Mouse (Mus musculus) heart, postnatal 14 days (tissue): Measurements from ENCODE around the gene Rtn3. TPM values are rescaled to one million over a fixed set of nuclear protein-coding genes. Genes with fewer than 3 reads are reported as not detected.

Source experiments
- DNase-seq, 2 experiments: peaks; one replicate each; pipeline ENCODE4 v3.0.0; 2021 to 2022
- intact Hi-C: fragments of 180-260 bp; cut with DNase I; formaldehyde crosslinking; loops from one replicate; pipeline ENCODE4 v1.15.1; 2025
- total RNA-seq, 2 experiments: library from RNA; stranded (reverse); gene quantifications; 2 replicates each; pipeline ENCODE4 v1.2.3; 2021

The Rtn3 gene
- total RNA-seq, 2 experiments from 2014 or later = 79.2 to 87.9 TPM

DNA sequence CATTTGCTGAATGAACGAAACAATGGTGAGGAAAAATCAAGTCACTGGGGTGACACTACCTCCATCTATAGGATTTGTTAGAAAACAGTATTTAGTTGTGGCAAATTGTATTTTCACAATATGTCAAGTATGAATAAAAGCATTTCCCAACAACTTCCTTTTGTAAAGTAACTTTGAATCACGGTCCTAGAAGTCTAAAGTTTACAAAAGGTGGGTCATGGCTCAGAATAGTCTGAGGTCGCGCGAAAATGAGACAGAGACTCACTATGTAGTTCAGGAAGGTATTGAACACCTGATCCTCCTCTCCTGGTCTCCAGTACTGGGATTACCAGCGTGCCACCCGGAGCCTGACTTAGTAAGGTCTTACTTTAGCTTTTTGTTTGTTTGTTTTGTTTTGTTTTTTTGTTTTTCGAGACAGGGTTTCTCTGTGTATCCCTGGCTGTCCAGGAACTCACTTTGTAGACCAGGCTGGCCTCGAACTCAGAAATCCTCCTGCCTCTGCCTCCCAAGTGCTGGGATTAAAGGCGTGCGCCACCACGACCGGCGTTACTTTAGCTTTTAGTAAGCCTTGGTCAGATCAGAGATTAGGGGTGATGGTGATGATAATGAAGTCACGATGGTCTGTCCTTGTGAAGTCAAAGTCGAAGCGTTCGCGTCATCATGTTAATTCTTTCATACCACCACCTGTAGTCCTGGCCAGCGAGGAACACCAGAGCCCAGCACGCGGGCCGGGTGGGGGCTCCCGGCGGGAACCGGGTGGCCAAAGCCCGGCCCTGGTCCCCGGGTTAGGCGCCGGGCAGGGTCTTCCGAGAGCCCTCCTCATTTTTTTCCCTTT is 10.5 kb upstream of the Rtn3 start, which contains the start of gene Atl3:
TSS of gene Atl3 (plus strand) at position 689 of the 835 bp plus-strand sequence.
- intact Hi-C loops = no loop called here

GRCm38 (mm10) chr19:7492682-7493081 is 9.6 kb upstream of the Rtn3 start:
- intact Hi-C loops = no loop called here
- DNase-seq = no peak

More for the DNA sequence above, 10.5 kb upstream of the Rtn3 start, which contains the start of gene Atl3:
- DNase-seq = no peak

- intact Hi-C loops = no loop called here
- DNase-seq = no peak
Measured at GRCm38 (mm10) chr19:7491960-7492359, 8.9 kb upstream of the Rtn3 start.

GRCm38 (mm10) chr19:7487680-7488079 is 4.6 kb upstream of the Rtn3 start:
- no peak for DNase-seq
- intact Hi-C loops = no loop called here

DNA sequence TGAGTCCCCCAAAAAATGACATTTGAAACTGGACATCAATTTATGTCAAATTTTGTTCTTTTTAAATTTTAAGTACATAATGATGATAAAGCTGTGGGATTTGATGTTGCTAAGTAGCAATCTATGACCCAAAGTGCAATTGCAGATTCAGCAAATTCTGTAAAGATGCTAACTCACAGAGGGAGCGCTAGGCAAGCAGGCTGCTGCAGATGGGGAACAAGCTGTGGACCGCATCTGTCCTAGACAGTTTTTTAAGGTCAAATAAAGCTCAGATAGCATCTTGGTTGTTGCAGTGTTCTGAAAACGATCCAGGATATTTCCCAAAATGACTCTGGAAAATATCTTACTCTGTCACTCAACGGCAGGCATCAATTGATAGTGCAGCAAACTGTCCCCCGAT is 995 bp upstream of the Rtn3 start:
- intact Hi-C loops = loop anchor here (5.0 kb wide), 1 partner anchor 42 kb away; no protein-coding TSS in a partner anchor
- DNase-seq = no peak

DNA sequence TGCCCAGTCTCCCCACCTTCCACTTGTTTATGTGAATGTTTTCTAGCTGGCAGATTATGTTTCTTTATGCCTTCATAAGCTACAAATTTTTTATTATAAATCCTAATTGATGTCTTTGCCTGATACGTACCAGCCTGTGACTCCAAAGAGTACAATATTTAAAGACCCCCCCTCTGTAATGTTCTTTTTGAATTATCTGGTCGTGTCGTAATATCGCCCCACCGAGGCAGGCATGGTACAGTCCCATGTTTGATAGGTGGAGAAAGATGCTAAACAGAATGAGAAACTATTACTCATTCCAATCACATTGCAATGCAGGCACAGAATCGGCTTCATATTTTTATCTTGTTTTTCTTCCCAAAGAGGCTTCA is 416 bp upstream of the Rtn3 start:
- no peak for DNase-seq
- intact Hi-C loops = loop anchor here (5.0 kb wide), 1 partner anchor 41 kb away; no protein-coding TSS in a partner anchor

GRCm38 (mm10) chr19:7482266-7482598 is 849 bp downstream of the Rtn3 start:
- intact Hi-C loops = loop anchor here (5.0 kb wide), 1 partner anchor 40 kb away; no protein-coding TSS in a partner anchor
- DNase-seq = no peak

DNA sequence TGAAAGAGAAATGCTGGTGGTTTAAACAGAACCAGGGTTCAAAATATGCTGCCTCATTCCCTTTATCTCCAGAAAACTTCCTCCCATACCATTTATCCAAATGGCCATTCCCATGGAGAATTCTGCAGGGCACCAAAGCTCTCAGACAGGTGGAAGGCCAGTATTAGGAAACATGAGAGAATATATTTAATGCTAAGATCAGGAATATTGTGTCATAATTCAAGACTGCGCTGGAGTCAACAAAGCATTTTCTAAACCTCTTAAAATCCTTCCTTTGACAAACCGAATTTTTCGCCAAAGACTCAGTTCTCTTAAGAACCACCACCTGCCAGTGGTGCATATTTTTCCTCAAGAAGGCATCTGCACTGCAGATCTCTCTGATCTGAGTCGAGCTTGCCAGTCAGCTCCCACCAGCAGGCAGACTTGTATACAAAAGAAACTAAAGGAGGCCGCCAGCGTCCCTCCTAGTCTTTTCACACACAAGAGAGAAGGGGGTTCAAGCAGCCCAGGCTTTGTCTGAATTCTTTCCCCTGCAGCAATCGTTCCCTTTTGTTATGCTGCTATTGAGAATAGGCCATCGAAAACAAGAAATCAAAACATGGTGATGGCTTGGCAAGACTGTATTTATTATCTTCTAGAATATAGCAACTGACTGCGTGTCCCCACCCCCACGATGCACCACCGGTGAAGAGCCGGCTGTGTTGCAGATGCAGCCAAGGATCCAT is 1.4 kb downstream of the Rtn3 start:
- DNase-seq = peak; percentile 18 to 27
- intact Hi-C loops = loop anchor here (5.0 kb wide), 1 partner anchor 39 kb away; no protein-coding TSS in a partner anchor

GRCm38 (mm10) chr19:7479751-7480248 is 3.3 kb downstream of the Rtn3 start:
- intact Hi-C loops = loop anchor here (5.0 kb wide), 1 partner anchor 37 kb away; no protein-coding TSS in a partner anchor
- DNase-seq = no peak

DNA sequence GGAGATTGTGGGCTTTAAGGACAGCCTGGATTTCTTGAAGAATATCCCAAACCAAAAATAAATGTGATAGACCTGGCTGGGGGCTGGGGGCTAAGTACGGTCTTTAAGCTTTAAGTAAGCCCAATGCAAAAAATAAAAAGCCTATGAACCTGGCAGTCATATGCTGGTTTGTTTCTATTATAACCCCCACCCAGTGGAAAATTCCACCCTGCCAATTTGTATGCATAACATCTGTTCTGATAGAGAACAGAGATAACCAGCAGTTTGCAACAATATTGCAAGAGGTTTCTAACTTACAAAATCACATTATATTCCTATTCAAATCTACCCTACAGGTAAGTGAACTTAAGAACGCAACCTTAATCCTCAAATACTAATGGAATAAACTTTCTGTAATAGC is 12.4 kb downstream of the Rtn3 start:
- intact Hi-C loops = no loop called here
- no peak for DNase-seq

GRCm38 (mm10) chr19:7467915-7468314 is 15.2 kb downstream of the Rtn3 start:
- intact Hi-C loops = no loop called here
- no peak for DNase-seq

- no peak for DNase-seq
- intact Hi-C loops = no loop called here
Measured at GRCm38 (mm10) chr19:7459370-7459769, 23.7 kb downstream of the Rtn3 start.

GRCm38 (mm10) chr19:7458901-7459300 is 24.2 kb downstream of the Rtn3 start:
- no peak for DNase-seq
- intact Hi-C loops = no loop called here

DNA sequence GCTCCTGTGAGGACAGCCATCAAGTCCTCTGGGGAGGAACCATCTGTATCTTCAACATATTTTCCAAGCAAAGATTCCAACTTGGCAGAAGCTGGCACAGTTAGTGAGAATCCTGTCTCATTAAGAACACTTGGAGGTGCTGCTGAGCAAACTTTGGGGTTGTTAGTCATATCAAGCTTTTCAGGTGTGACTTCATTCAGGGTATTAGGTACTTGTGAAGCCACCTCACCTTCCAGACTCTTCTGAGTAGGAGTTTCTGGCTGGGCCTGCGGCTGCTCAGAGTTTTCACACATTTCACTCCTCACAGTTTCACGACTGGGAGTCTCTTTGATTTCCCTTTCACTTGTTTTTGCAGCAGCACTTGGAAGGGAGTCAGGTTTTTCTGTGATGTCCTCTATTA is 26.3 kb downstream of the Rtn3 start:
- intact Hi-C loops = no loop called here
- no peak for DNase-seq

DNA sequence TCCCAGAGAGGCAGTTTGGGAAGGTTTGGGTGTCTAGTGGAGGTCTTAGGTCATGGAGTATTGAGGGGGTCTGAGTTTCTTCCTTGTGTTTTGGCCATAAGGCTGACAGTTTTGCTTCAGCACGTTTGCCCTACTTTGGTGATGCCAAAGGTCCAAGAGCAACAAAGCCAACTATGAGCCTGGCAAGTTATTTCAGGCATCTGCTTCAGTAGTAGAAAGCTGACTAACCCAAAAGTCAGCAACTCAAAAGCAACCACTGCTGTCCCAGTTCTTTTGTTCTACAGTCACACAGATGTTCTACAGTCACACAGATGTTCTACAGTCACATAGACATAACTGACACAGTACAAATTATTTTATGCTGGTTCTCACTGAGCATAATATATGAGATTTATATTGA is 37.5 kb downstream of the Rtn3 start:
- DNase-seq = no peak
- intact Hi-C loops = no loop called here

GRCm38 (mm10) chr19:7445105-7445504 is 38.0 kb downstream of the Rtn3 start:
- intact Hi-C loops = no loop called here
- no peak for DNase-seq

DNA sequence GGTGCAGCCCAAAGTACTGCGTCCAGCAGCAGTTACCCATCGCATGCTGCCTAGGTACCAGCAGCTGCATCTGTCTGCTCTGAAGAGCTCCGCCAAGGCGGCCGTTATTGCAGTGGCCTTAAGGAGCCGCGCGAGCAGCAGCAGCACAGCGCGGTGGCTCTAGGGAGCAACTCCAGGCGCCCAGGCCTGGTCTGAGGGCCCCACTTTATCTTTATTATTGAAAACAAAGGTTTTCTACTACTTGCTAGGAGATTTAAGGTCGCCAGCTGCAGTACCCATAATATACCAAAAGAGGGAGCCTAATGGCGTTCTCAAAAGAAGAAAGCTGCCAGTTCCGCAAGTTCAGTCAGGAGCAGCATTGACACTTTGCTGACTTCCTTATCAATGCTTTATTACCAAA is 41.6 kb downstream of the Rtn3 start:
- intact Hi-C loops = loop anchor here (5.0 kb wide), 4 partner anchors 41 to 176 kb away; partner anchors contain the start of gene Rtn3
- peak; percentile 54 to 76 for DNase-seq

- intact Hi-C loops = loop anchor here (10.0 kb wide), 1 partner anchor 373 kb away; no protein-coding TSS in a partner anchor
- DNase-seq = no peak
Measured at GRCm38 (mm10) chr19:7438295-7438694, 44.8 kb downstream of the Rtn3 start.

DNA sequence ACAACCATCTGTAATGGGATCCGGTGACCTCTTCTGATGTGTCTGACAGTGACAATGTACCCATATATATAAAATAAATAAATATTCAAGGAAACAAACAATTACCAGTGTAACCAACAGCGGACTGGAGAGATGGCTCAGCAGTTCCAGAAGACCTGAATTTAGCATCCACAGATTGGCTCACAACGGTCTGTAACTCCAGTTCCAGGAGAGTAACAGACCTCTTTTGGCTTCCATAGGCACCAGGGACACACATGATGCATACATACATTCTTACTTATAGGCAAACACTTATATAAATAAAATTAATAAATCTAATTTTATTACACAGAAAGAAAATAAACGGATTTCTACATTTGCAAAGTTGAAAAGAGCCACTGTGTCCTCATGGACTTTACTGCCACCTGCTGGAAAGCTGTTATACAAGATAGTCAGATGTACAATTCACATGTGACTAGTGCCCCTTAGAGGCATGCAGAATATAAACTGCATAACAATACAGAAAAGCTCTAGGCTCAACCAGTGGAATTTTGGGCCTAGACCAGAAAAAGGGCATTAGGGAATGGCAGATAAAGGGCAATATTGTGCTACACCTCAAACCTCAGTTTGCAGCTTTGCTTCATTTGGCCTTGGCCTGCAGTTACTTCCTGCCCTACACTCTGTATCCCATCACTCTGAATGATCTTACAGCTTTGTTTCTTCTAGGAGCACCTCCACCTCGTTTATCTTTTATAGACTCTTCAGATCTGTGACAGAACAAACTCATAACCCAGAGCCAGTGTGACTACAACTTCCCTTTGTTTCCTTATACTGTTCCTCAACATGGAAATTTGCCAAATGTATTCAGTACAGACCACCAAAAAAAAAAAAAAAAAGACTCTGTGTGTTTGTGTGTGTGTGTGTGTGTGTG is 46.8 kb downstream of the Rtn3 start:
- DNase-seq = peak in 1 of 2 experiments; percentile 74
- intact Hi-C loops = loop anchor here (2.0 to 10.0 kb wide), 2 partner anchors 202 to 372 kb away; no protein-coding TSS in a partner anchor

- intact Hi-C loops = loop anchor here (10.0 kb wide), 1 partner anchor 370 kb away; no protein-coding TSS in a partner anchor
- no peak for DNase-seq
Measured at GRCm38 (mm10) chr19:7434887-7435286, 48.2 kb downstream of the Rtn3 start.
